Mouse (Mus musculus) layer of hippocampus, adult 2 months (tissue): Measurements from ENCODE around the gene Tbc1d10a. TPM values are rescaled to one million over a fixed set of nuclear protein-coding genes. Genes with fewer than 3 reads are reported as not detected.

Source experiments
- DNase-seq, 2 experiments: peaks; one replicate each; pipeline ENCODE4 v3.0.0; 2022; ENCODE audit warnings: low spot score in 2 of 2
- H3K27ac ChIP-seq: fragments of 200-600 bp; 2 replicates; pipeline ENCODE4 v1.8.1; 2022
- H3K4me3 ChIP-seq: fragments of 200-600 bp; 2 replicates; pipeline ENCODE4 v1.8.1; 2022; ENCODE audit warnings: mild to moderate bottlenecking
- CTCF ChIP-seq: fragments of 200-600 bp; conservative IDR thresholded peaks from 2 replicates; pipeline ENCODE4 v1.8.1; 2022; ENCODE audit warnings: antibody characterized with exemption, mild to moderate bottlenecking, moderate library complexity
- total RNA-seq, 2 experiments: library from RNA; stranded (reverse); gene quantifications; 2 replicates each; pipeline ENCODE4 v1.2.3; 2021

Gene Tbc1d10a
- total RNA-seq, 2 experiments from 2014 or later: 27.3 to 29.4 TPM

DNA sequence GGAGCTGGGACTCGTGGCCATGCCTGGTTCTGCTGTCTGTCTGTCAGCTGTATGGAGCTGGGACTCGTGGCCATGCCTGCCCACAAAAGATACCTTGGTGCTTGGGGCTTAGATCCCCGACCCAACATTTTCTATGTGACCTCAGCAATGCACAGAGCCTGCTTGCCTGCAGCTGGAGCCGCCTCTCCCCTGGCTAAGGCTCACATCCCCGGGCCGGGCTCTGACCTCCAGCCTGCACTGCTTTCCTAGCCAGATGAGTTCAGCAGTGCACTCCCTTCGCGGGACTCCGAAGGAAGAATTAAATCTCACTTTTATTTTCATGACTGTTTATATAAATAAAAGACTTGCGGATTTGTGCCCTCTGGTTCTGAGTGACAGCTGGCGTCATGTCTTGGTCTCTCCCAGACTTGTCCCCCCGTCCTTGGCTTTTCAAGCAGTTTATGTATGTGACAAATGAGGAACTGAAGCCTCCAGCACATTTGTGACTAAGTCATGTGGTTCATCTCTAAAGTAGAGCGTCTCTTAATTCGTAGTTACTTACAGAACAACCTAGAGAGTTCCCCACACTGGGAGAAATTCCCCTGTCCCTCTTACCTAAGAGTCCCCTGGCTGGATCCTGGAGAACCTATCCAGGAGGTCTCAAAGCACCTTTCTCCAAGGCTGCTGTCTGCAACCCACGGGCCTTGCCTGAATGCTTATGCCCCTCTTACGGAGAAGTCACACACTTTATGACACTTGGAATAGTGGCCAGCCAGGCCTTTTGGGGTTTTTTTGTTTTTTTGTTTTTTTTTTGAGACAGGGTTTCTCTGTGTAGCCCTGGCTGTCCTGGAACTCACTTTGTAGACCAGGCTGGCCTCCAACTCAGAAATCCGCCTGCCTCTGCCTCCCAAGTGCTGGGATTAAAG is 35.7 kb downstream of the Tbc1d10a start:
- TF ChIP-seq CTCF: no peak
- H3K27ac ChIP-seq: no peak overlapping the region
- H3K4me3 ChIP-seq: no peak overlapping the region
- no peak for DNase-seq

GRCm38 (mm10) chr11:4223393-4224188 is 37.0 kb downstream of the Tbc1d10a start:
- no peak for TF ChIP-seq CTCF
- DNase-seq: no peak
- Histone ChIP-seq H3K4me3 (no peak overlapping the region), H3K27ac (no peak overlapping the region)

DNA sequence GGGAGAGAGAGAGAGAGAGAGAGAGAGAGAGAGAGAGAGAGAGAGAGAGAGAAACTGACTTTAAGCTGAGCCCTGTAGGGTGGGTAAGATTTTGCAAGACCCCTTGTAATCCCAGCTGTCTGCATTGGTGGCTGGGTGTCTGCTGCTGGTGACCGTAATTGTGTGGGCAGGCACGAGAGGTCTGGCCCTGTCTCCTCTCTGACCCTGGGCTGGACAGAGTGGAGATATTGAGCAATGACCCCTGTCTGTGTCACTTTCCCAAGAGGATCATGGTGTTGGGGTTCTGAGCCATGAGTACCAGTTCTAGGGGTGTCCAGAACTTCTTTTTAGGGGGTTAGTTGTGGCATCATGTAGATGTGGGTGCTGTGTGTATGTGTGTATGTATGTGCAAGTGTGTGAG is 37.6 kb downstream of the Tbc1d10a start:
- no peak for TF ChIP-seq CTCF

DNA sequence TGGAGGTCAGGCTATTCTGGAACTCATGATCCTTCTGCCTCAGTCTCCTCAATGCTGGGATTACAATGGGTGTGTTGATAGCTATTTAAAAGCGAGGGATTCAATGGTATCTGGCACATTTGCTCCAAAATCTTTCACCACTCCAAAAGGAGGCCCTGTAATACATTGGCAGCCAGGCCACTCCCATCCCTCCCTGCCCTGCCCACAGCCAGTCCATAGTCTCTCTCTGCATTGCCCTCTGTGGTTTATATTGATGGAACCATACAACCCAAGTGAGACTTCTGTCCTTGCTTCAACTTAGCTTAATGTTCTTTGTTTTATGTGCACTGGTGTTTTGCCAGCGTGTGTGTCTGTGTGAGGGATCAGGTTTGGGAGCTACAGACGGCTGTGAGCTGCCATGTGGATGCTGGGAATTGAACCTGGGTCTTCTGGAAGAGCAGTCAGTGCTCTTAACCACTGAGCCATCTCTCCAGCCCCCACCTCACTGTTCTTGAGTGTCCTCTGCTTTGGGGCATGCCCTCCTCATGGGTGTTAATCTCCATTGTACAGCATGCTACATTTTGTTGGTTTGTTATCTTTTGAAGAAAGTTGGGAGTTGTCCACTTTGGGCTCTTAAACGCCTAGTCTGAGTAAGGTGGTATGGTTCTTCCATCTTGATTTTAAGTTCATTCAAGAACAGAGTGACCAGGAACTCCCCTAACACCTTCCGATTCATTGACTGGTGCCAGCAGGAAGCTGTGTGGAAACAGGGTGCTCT is 40.2 kb downstream of the Tbc1d10a start:
- DNase-seq: no peak
- Histone ChIP-seq H3K4me3 (no peak overlapping the region), H3K27ac (no peak overlapping the region)
- no peak for TF ChIP-seq CTCF

More for the DNA sequence above, 37.6 kb downstream of the Tbc1d10a start:
- H3K27ac ChIP-seq: no peak overlapping the region
- no peak overlapping the region for H3K4me3 ChIP-seq
- DNase-seq: no peak

GRCm38 (mm10) chr11:4228463-4228862 is 41.9 kb downstream of the Tbc1d10a start:
- DNase-seq: no peak
- no peak overlapping the region for H3K27ac ChIP-seq
- H3K4me3 ChIP-seq: no peak overlapping the region
- TF ChIP-seq CTCF: no peak

DNA sequence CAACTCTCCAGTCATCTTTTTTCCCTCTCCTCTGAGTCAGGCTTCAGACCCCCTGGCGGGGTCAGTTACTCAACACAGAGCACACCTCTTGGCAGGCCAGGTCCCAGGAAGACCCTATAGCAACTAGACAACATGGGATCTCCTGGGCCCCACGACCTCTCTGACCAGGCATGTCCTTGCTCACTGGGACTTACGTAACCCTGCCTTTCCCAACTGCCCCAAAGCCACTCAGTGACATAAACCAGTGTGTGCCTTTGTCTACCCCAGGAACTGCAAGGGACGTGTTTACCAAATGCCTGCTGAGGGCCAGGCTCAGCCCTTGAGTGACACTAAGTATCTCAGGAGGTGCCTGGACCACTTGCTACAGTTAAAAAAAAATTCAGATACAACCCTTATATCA is 43.3 kb downstream of the Tbc1d10a start:
- no peak overlapping the region for H3K27ac ChIP-seq
- no peak overlapping the region for H3K4me3 ChIP-seq
- no peak for DNase-seq
- no peak for TF ChIP-seq CTCF

- H3K27ac ChIP-seq: no peak overlapping the region
- TF ChIP-seq CTCF: no peak
- DNase-seq: no peak
- no peak overlapping the region for H3K4me3 ChIP-seq
Measured at GRCm38 (mm10) chr11:4231435-4231834, 44.8 kb downstream of the Tbc1d10a start.

GRCm38 (mm10) chr11:4232644-4233043 is 46.1 kb downstream of the Tbc1d10a start:
- no peak for DNase-seq
- no peak for TF ChIP-seq CTCF
- Histone ChIP-seq H3K4me3 (no peak overlapping the region), H3K27ac (no peak overlapping the region)

GRCm38 (mm10) chr11:4235052-4235655 is 48.6 kb downstream of the Tbc1d10a start:
- DNase-seq: no peak
- Histone ChIP-seq H3K27ac (no peak overlapping the region), H3K4me3 (no peak overlapping the region)
- TF ChIP-seq CTCF: no peak

DNA sequence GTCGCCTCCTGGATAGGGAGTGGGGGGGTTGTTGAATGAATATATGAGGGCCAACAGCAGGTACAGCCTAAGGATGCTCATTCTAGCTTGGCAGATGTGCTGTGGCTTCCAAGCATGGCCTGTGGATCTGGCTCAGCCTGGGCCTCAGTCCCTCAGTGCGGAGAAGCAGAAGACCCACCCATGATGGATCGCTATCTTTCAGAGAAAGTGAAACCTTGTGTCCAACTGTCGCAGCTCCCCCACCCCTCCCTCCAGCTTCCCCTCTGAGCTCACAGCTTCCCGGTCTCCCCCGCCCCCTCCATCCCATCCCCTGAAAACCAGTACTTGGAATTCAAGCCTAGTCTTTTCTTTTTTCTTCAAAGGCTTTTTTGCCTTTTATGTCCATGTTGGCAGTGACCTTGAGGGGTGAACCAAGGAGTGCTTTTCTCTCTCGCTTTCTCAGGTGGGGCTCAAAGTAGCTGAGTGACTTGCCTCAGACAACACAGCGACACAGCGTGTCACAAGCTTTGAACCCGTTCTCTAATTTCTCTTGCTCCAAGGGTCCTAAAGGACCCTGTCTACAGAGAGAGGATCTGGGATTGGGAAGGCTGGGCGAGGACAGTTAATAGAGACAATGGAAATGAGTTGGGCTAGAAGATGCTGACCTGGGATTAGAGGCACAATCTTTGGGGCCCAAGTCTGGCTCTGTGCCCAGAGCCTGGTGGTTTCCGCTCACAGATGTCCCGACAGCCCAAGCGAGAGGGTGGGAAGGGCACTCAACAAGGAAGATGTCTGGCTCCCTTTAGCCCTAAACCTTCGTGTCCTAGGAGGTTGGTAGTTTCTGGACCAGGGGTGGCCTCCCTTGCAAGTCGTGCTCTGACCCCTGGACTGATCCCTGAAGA is 49.3 kb downstream of the Tbc1d10a start, which contains the start of gene Osm:
Gene Osm (plus strand): TSS at position 756 of the 881 bp plus-strand sequence.
- no peak for DNase-seq
- H3K27ac ChIP-seq: no peak within 1 kb of the TSS
- TF ChIP-seq CTCF: no peak
- no peak within 1 kb of the TSS for H3K4me3 ChIP-seq

DNA sequence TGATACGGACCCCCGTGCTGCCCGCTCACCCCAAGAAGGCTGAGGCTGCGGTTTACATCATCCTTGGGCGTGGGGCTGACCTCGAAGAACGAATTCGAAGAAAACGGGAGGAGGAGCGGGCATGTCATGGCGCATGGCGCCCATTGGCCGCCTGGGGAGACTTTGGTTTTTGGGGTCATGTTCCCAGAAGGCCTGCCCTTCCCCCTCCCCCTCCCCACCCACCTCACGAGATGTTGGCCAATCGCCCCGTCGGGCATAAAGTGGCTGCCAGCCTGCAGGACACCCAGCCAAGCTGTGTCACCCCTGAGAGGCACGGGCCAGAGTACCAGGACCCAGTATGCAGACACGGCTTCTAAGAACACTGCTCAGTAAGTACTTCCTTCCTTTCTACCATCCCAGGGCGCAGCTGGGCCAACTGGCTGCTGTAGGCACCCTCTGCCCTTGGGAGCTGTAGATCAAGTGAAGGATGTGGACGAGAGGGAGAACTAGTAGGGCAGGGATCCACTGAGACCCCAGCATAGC is 50.0 kb downstream of the Tbc1d10a start:
- no peak for TF ChIP-seq CTCF
- Histone ChIP-seq H3K27ac (no peak overlapping the region), H3K4me3 (no peak overlapping the region)
- DNase-seq: no peak
